Mouse (Mus musculus): ENCODE data around the gene Hist1h4h.

- no peak for TF ChIP-seq POLR2A (IDR thresholded peaks at IDR 0.05; ENCODE audit: control insufficient read depth, extremely low read depth, insufficient read depth, low read length, poor library complexity)
- no peak for TF ChIP-seq CTCF (IDR thresholded peaks at IDR 0.05; ENCODE audit: borderline replicate concordance, control insufficient read depth, extremely low read depth, insufficient read depth, low read length, poor library complexity)
These were observed 27.9 kb upstream of the Hist1h4h start for GRCm38 (mm10) chr13:23502916-23503315.
